Comparison of ENCODE assay signal across 11 mouse cellular contexts in genomic region chr7:19073504-19073903, GRCm38 (mm10). TPM values are rescaled to one million over a fixed set of nuclear protein-coding genes. Genes with fewer than 3 reads are reported as not detected.
DNase-seq lines count a peak whose midpoint lies in the region; ATAC-seq and TF ChIP-seq lines count a peak whose summit lies in the region.
"Had no signal": no experiment of that assay in that cellular context is flagged by ENCODE, and none has a peak within 500 bp of the region (broad histone marks: within the 10 kb centered on the region; RNA-seq: fewer than 3 reads in every experiment).

No protein-coding gene starts in this region.

- H3K27ac ChIP-seq in MEL (ENCODE audit: control insufficient read depth, low read depth, low read length) = no peak overlapping the region
- no peak overlapping the region for H3K27ac ChIP-seq in midbrain, embryonic 13.5 days
- H3K27ac ChIP-seq: embryonic facial prominence, embryonic 13.5 days; neural tube, embryonic 12.5 days had no signal

- H3K79me2 ChIP-seq in MEL (ENCODE audit: control insufficient read depth, insufficient read depth, low read length, poor library complexity) = peaks cover 9% of the 10 kb centered on the region

- no peaks in the 10 kb centered on the region for H3K9me3 ChIP-seq in MEL (replicated peaks; ENCODE audit: insufficient read depth, low read length)
- no peaks in the 10 kb centered on the region for H3K9me3 ChIP-seq in midbrain, embryonic 13.5 days
- H3K9me3 ChIP-seq: embryonic facial prominence, embryonic 13.5 days; neural tube, embryonic 12.5 days had no signal

- H3K4me2 ChIP-seq in midbrain, embryonic 13.5 days (replicated peaks) = no peak overlapping the region
- H3K4me2 ChIP-seq: embryonic facial prominence, embryonic 13.5 days; neural tube, embryonic 12.5 days had no signal

- peaks cover 4 to 20% of the 10 kb centered on the region in 2 experiments for H3K4me1 ChIP-seq in MEL (ENCODE audit: control insufficient read depth in 1 of 2, insufficient read depth in 2 of 2, low read length in 2 of 2)
- peaks cover 22% of the 10 kb centered on the region for H3K4me1 ChIP-seq in midbrain, embryonic 13.5 days (replicated peaks)

- H3K4me3 ChIP-seq in MEL (ENCODE audit: control insufficient read depth in 1 of 2, insufficient read depth in 1 of 2, low read depth in 2 of 2, low read length in 2 of 2) = no peak overlapping the region
- H3K4me3 ChIP-seq in midbrain, embryonic 13.5 days (replicated peaks) = no peak overlapping the region
- H3K4me3 ChIP-seq: embryonic facial prominence, embryonic 13.5 days; neural tube, embryonic 12.5 days had no signal

- ATAC-seq in midbrain, embryonic 13.5 days = no peak
- ATAC-seq in granulocyte monocyte progenitor cell, adult 5-6 weeks (replicated peaks; ENCODE audit: poor library complexity, severe bottlenecking) = no peak

- TF ChIP-seq POLR2A in MEL (IDR thresholded peaks at IDR 0.05; ENCODE audit: control insufficient read depth in 1 of 2, insufficient read depth in 1 of 2, low read depth in 1 of 2, low read length in 2 of 2, poor library complexity in 1 of 2) = no peak

- H3K27me3 ChIP-seq in MEL (ENCODE audit: control insufficient read depth in 1 of 2, insufficient read depth in 2 of 2, low read length in 2 of 2) = no peaks in the 10 kb centered on the region
- no peaks in the 10 kb centered on the region for H3K27me3 ChIP-seq in midbrain, embryonic 13.5 days
- H3K27me3 ChIP-seq: embryonic facial prominence, embryonic 13.5 days; neural tube, embryonic 12.5 days had no signal

- peak; percentile 39 to 68 for DNase-seq in adrenal gland, adult (ENCODE audit: inconsistent age in 2 of 2, low spot score in 1 of 2)
- DNase-seq in adrenal gland, postnatal 4 days (ENCODE audit: low spot score in 2 of 2) = no peak
- DNase-seq in kidney, postnatal 36 days = peak; percentile 43 to 79
- no peak for DNase-seq in kidney, adult 9 months
- DNase-seq in MEL (ENCODE audit: low read depth, low spot score) = peak; percentile 44
- peak; percentile 47 for DNase-seq in lung, postnatal 10 days

- peak; percentile 65 to 83 (median 66) for TF ChIP-seq CTCF in MEL (IDR thresholded peaks at IDR 0.05 in 2 of 3, conservative IDR thresholded peaks at IDR 0.05 in 1 of 3; ENCODE audit: control insufficient read depth in 1 of 3, insufficient read depth in 1 of 3, low read depth in 2 of 3, low read length in 3 of 3, poor library complexity in 1 of 3, severe bottlenecking in 1 of 3)

- TF ChIP-seq RAD21 in MEL (IDR thresholded peaks at IDR 0.05; ENCODE audit: low read depth, low read length) = no peak

- 83% methylated on average over 9 of the region's 9 CpGs for WGBS in midbrain, embryonic 13.5 days

- H3K36me3 ChIP-seq in MEL (ENCODE audit: control insufficient read depth in 1 of 2, insufficient read depth in 2 of 2, low read length in 2 of 2) = peaks cover 0 to 11% of the 10 kb centered on the region in 2 experiments; a peak in 2 of 4 replicates
- H3K36me3 ChIP-seq in midbrain, embryonic 13.5 days = peaks cover 9% of the 10 kb centered on the region

- TF ChIP-seq EP300 in MEL (IDR thresholded peaks at IDR 0.05; ENCODE audit: low read depth in 1 of 2, low read length in 2 of 2) = no peak

- H3K9ac ChIP-seq in MEL (ENCODE audit: control insufficient read depth, low read depth, low read length, poor library complexity, severe bottlenecking) = no peak overlapping the region
- no peak overlapping the region for H3K9ac ChIP-seq in midbrain, embryonic 13.5 days (replicated peaks)
- H3K9ac ChIP-seq: embryonic facial prominence, embryonic 13.5 days; neural tube, embryonic 12.5 days had no signal

TF ChIP-seq in MEL, 35 proteins besides CTCF, POLR2A, EP300 and RAD21:
- no peak for TF ChIP-seq POLR2AphosphoS5 (IDR thresholded peaks at IDR 0.05; ENCODE audit: borderline replicate concordance, low read depth, low read length)
- no peak for TF ChIP-seq ZMIZ1 (IDR thresholded peaks at IDR 0.05; ENCODE audit: low read depth, low read length)
- TF ChIP-seq SMC3 (IDR thresholded peaks at IDR 0.05; ENCODE audit: low read depth, low read length) = peak; percentile 28; the same call in 1 of the 2 replicates
- TF ChIP-seq MAZ (IDR thresholded peaks at IDR 0.05; ENCODE audit: low read depth, low read length) = no peak

RNA-seq across cellular contexts. Expression of gene Dmwd, which starts 2.5 kb away (rescaled TPM):
- total RNA-seq in adrenal gland, postnatal 4 days (2021) = 10 to 100 TPM; 67.0 to 70.3 TPM
- total RNA-seq in MEL (2012; rRNA removed) = 18.3 and 19.4 TPM in 2 replicates
- 10 to 100 TPM; 51.5 to 70.3 TPM for polyA plus RNA-seq in MEL (2012; ENCODE audit: insufficient read depth in 1 of 2, insufficient read length in 2 of 2, low read depth in 1 of 2, low replicate concordance in 2 of 2, missing spikeins in 1 of 2)
- 25.3 TPM in 2 replicates for polyA plus RNA-seq in midbrain, embryonic 13.5 days (2015; fragmentation: Nextera tagmentation; extraction: Ambion mirVana)
- total RNA-seq in granulocyte monocyte progenitor cell, adult 5-6 weeks (2014; fragmentation: Nextera tagmentation) = 2.2 and 4.9 TPM in 2 replicates
- total RNA-seq in granulocyte monocyte progenitor cell, adult 5-6 weeks (2017) = 0.99 and 3.4 TPM in 2 replicates

RNA-seq across cellular contexts. Expression of gene Dmpk, which starts 10.1 kb away (rescaled TPM):
- total RNA-seq in adrenal gland, postnatal 4 days (2021) = 10 to 100 TPM; 70.0 to 74.7 TPM
- 4.1 and 5.4 TPM in 2 replicates for total RNA-seq in MEL (2012; rRNA removed)
- 10 to 100 TPM in 1 of 2 experiments, not detected in 1; 29.3 TPM for polyA plus RNA-seq in MEL (2012; ENCODE audit: insufficient read depth in 1 of 2, insufficient read length in 2 of 2, low read depth in 1 of 2, low replicate concordance in 2 of 2, missing spikeins in 1 of 2)
- polyA plus RNA-seq in midbrain, embryonic 13.5 days (2015; fragmentation: Nextera tagmentation; extraction: Ambion mirVana) = 8.8 and 15.6 TPM in 2 replicates
- total RNA-seq in granulocyte monocyte progenitor cell, adult 5-6 weeks (2014; fragmentation: Nextera tagmentation) = 0.32 TPM in 1 of 2 replicates, not detected in the other
- total RNA-seq in granulocyte monocyte progenitor cell, adult 5-6 weeks (2017) = 1.0 TPM in 1 of 2 replicates, not detected in the other

RNA-seq across cellular contexts. Expression of gene Rsph6a, which starts 19.0 kb away (rescaled TPM):
- not detected for total RNA-seq in adrenal gland, postnatal 4 days (2021)
- total RNA-seq in MEL (2012; rRNA removed) = 0.16 and 0.23 TPM in 2 replicates
- polyA plus RNA-seq in MEL (2012; ENCODE audit: insufficient read depth in 1 of 2, insufficient read length in 2 of 2, low read depth in 1 of 2, low replicate concordance in 2 of 2, missing spikeins in 1 of 2) = under 1 TPM in 1 of 2 experiments, not detected in 1; 0.04 TPM
- polyA plus RNA-seq in midbrain, embryonic 13.5 days (2015; fragmentation: Nextera tagmentation; extraction: Ambion mirVana) = 0.09 TPM in 1 of 2 replicates, not detected in the other
- total RNA-seq in granulocyte monocyte progenitor cell, adult 5-6 weeks (2014; fragmentation: Nextera tagmentation) = not detected in 2 replicates
- total RNA-seq in granulocyte monocyte progenitor cell, adult 5-6 weeks (2017) = not detected in 2 replicates
- polyA plus RNA-seq: embryonic facial prominence, embryonic 13.5 days; heart, embryonic 14.5 days; neural tube, embryonic 12.5 days had no signal

RNA-seq across cellular contexts. Expression of gene Six5, which starts 20.9 kb away (rescaled TPM):
- 10 to 100 TPM; 23.4 to 25.3 TPM for total RNA-seq in adrenal gland, postnatal 4 days (2021)
- total RNA-seq in MEL (2012; rRNA removed) = 2.7 and 3.0 TPM in 2 replicates
- polyA plus RNA-seq in MEL (2012; ENCODE audit: insufficient read depth in 1 of 2, insufficient read length in 2 of 2, low read depth in 1 of 2, low replicate concordance in 2 of 2, missing spikeins in 1 of 2) = 1 to 10 TPM in 1 of 2 experiments, not detected in 1; 7.7 TPM
- polyA plus RNA-seq in midbrain, embryonic 13.5 days (2015; fragmentation: Nextera tagmentation; extraction: Ambion mirVana) = 2.7 and 3.2 TPM in 2 replicates
- total RNA-seq in granulocyte monocyte progenitor cell, adult 5-6 weeks (2014; fragmentation: Nextera tagmentation) = 4.0 and 8.1 TPM in 2 replicates
- 1.6 and 2.7 TPM in 2 replicates for total RNA-seq in granulocyte monocyte progenitor cell, adult 5-6 weeks (2017)

RNA-seq across cellular contexts. Expression of gene Gm4969, which starts 44.7 kb away (rescaled TPM):
- under 1 TPM; 0.59 to 0.98 TPM for total RNA-seq in adrenal gland, postnatal 4 days (2021)
- total RNA-seq in MEL (2012; rRNA removed) = not detected in 2 replicates
- polyA plus RNA-seq in MEL (2012; ENCODE audit: insufficient read depth in 1 of 2, insufficient read length in 2 of 2, low read depth in 1 of 2, low replicate concordance in 2 of 2, missing spikeins in 1 of 2) = not detected
- 1.6 and 1.9 TPM in 2 replicates for polyA plus RNA-seq in midbrain, embryonic 13.5 days (2015; fragmentation: Nextera tagmentation; extraction: Ambion mirVana)
- 0.71 TPM in 1 of 2 replicates, not detected in the other for total RNA-seq in granulocyte monocyte progenitor cell, adult 5-6 weeks (2014; fragmentation: Nextera tagmentation)
- total RNA-seq in granulocyte monocyte progenitor cell, adult 5-6 weeks (2017) = 0.05 TPM in 1 of 2 replicates, not detected in the other

Comparison
In these comparisons a context has a peak if more than half of its experiments do, and no peak if none do; other contexts are left out.
1. DNase-seq: peak in adrenal gland, adult (2 of 2), kidney, postnatal 36 days (2 of 2), MEL (single experiment) and lung, postnatal 10 days (single experiment); none in adrenal gland, postnatal 4 days (0 of 2) and kidney, adult 9 months (single experiment).
2. RNA of gene Dmpk, which starts 10.1 kb away (total RNA-seq): 70.0 to 74.7 TPM in adrenal gland, postnatal 4 days; 4.1 to 5.4 TPM in MEL and 0.32 to 1.0 TPM in granulocyte monocyte progenitor cell, adult 5-6 weeks; every median in the first group is over 10 times any median in the second.